Mouse (Mus musculus) midbrain, embryonic 16.5 days (tissue): ENCODE measurements around the gene Ptf1a. TPM values are rescaled to one million over a fixed set of nuclear protein-coding genes. Genes with fewer than 3 reads are reported as not detected.

Source experiments
- ATAC-seq: fragments of 200-750 bp; cut with Nextera tagmentation; 2 replicates; pipeline ENCODE4 v1.8.0; 2017; ENCODE audit warnings: moderate TSS enrichment
- H3K27ac ChIP-seq: fragments of 300-500 bp; sonication (generic); 2 replicates; pipeline ENCODE4 v1.5.1; 2014; ENCODE audit warnings: mild to moderate bottlenecking, low read length, mixed read lengths
- H3K27me3 ChIP-seq: fragments of 300-500 bp; sonication (generic); 2 replicates; pipeline ENCODE4 v1.6.1; 2014; ENCODE audit warnings: low read depth, low read length, mixed read lengths; ENCODE audit not compliant: control insufficient read depth, insufficient read depth
- H3K36me3 ChIP-seq: fragments of 300-500 bp; sonication (generic); 2 replicates; pipeline ENCODE4 v1.6.1; 2014; ENCODE audit warnings: mild to moderate bottlenecking, low read length, moderate library complexity, mixed read lengths; ENCODE audit not compliant: control insufficient read depth, insufficient read depth
- H3K4me1 ChIP-seq: fragments of 300-500 bp; sonication (generic); 2 replicates; pipeline ENCODE4 v1.6.1; 2014; ENCODE audit warnings: mild to moderate bottlenecking, low read length, mixed read lengths; ENCODE audit not compliant: control insufficient read depth, insufficient read depth
- H3K4me2 ChIP-seq: fragments of 300-500 bp; sonication (generic); 2 replicates; pipeline ENCODE4 v1.6.1; 2014; ENCODE audit warnings: mild to moderate bottlenecking, low read length, mixed read lengths
- H3K4me3 ChIP-seq: fragments of 300-500 bp; sonication (generic); 2 replicates; pipeline ENCODE4 v1.5.1; 2014; ENCODE audit warnings: low read depth, mild to moderate bottlenecking, low read length, moderate library complexity, mixed read lengths
- H3K9ac ChIP-seq: fragments of 300-500 bp; sonication (generic); 2 replicates; pipeline ENCODE4 v1.6.1; 2014; ENCODE audit warnings: low read depth, low read length, mixed read lengths
- H3K9me3 ChIP-seq: fragments of 300-500 bp; sonication (generic); replicated peaks from 2 replicates; pipeline ENCODE4 v1.6.1; 2014; ENCODE audit warnings: mild to moderate bottlenecking, low read length, mixed read lengths; ENCODE audit not compliant: control insufficient read depth, poor library complexity, severe bottlenecking
- WGBS: fragments of 180-500 bp; shearing (Covaris S2); extraction: QIAGEN DNeasy Blood & Tissue Kit; methylation state at CpG from one replicate; pipeline ENCODE4 v1.1.7; 2014; 5-methylcytosine and 5-hydroxymethylcytosine counted together
- polyA plus RNA-seq: library from polyadenylated mRNA; unstranded; fragments of >200 nt; fragmentation: Nextera tagmentation; extraction: Ambion mirVana; gene quantifications from 2 replicates; pipeline ENCODE4 v1.2.1, GENCODE M21; 2015

The Ptf1a gene
- polyA plus RNA-seq, 1 experiment from 2014 or later = not detected

DNA sequence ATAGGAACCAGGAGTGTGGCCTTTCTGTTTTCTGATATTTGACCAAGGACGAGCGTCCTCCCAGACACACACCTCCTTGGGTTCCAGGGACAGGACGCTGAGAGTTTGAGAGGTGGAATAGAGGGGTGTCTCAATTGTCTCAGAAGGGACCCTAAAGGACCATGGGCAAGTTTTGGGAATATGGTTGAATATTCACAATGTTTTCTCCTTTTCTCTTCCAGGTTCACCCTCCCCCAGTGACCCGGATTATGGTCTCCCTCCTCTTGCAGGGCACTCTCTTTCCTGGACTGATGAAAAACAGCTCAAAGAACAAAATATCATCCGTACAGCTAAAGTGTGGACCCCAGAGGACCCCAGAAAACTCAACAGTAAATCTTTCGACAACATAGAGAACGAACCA lies 1.3 kb downstream of the Ptf1a start:
- no peak for ATAC-seq
- Histone ChIP-seq H3K4me2 (no peak overlapping the region), H3K4me3 (no peak overlapping the region), H3K4me1 (peaks cover 18% of the 10 kb centered on the region), H3K9me3 (no peaks in the 10 kb centered on the region), H3K27me3 (peaks cover 87% of the 10 kb centered on the region), H3K36me3 (no peaks in the 10 kb centered on the region), H3K27ac (no peak overlapping the region), H3K9ac (no peak overlapping the region)
- WGBS = 5% methylated on average over 7 of the region's 7 CpGs

DNA sequence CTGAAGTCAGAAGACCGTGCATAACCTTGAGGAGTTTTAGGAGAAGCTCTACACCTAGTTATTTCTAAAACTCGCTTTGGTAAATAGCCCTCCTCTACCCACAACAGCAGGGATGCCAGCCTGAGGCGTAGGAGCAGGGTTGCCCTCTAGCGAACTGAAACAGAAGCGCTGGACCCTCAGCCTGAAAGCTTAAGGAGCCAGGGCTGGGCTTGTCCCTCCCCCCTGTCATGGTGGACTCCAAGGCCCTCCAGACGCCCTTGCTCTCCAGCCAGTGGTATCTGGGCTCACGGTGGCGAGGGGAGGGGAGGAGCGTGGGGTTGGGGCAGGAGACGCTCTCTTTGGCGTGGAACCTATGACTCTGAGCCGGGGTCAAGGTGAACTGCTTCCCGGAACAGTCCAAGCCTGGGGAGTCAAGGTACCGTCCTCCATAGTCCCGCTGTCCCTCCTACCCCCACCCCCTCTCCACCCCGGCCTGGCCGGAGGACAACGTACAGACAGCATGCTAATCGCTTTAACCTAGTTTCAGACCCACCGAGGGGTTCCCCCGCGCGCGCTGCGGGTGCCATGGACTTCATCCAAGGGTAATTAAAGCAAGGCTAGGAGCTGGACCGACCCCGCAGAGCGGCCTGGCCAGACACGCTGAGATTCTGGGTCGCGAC lies 2.7 kb downstream of the Ptf1a start:
- Histone ChIP-seq H3K4me1 (peaks cover 18% of the 10 kb centered on the region), H3K4me3 (0 out of 2 replicates have a peak overlapping the region, but pooled peaks have one; percentile 8), H3K27ac (no peak overlapping the region), H3K9ac (no peak overlapping the region), H3K4me2 (peak overlapping the region; percentile 41), H3K27me3 (peaks cover 88% of the 10 kb centered on the region), H3K9me3 (no peaks in the 10 kb centered on the region), H3K36me3 (no peaks in the 10 kb centered on the region)
- 0% methylated on average over 29 of the region's 31 CpGs for WGBS
- ATAC-seq = peak; percentile 56

DNA sequence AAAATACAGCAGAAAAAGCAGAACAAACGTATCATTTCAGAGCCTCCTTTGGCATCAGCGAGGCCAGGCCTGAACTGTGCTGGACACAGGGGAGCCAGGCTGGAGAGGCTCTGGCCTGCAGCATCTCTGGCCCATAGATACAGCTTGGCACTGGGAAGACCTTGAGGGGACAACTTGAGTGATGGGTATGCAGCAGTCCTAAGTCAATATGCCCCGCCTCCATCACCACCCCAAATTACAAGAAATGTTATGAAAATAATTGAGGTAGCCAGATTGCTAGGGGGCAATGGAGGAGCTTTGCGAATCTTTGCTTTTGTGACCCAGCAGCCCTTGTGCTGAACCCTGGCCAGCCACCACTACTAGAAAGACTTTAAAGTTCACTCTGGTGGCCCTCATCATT lies 3.8 kb downstream of the Ptf1a start:
- Histone ChIP-seq H3K4me1 (peaks cover 18% of the 10 kb centered on the region), H3K4me3 (no peak overlapping the region), H3K9ac (no peak overlapping the region), H3K36me3 (no peaks in the 10 kb centered on the region), H3K9me3 (no peaks in the 10 kb centered on the region), H3K27ac (no peak overlapping the region), H3K27me3 (peaks cover 89% of the 10 kb centered on the region), H3K4me2 (no peak overlapping the region)
- 19% methylated on average over 4 of the region's 4 CpGs for WGBS
- no peak for ATAC-seq

DNA sequence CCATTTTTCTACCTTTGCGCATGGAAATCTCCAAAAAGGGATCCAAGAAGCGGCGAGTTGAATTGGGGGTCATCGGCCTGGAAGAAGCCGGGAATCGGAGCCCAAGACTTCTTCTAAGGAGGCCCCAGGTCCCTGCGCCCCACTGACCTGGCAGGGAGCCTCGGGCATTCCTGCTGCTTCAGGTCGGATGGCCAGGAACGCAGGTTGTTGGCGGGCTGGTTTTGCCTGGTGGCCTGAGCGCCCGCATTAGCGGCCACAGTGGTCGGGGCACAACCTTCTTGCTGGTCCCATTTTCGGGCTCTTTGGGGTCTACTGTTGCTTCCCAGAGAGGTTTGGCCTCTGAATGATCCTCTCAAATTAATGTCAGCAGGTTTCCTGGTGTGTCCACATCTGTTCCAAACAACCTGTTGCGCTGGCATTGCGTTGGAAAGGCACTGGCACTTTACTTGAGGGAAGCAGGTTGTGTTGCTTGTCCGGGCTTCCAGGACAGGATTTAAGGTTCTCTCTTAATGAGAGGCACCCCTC lies 7.1 kb downstream of the Ptf1a start:
- ATAC-seq = no peak
- H3K27me3 ChIP-seq = peaks cover 93% of the 10 kb centered on the region
- peaks cover 5% of the 10 kb centered on the region for H3K4me1 ChIP-seq
- no peak overlapping the region for H3K4me3 ChIP-seq
- no peak overlapping the region for H3K27ac ChIP-seq
- no peak overlapping the region for H3K9ac ChIP-seq
- no peaks in the 10 kb centered on the region for H3K36me3 ChIP-seq
- no peak overlapping the region for H3K4me2 ChIP-seq
- H3K9me3 ChIP-seq = no peaks in the 10 kb centered on the region
- WGBS = 0% methylated on average over 19 of the region's 19 CpGs

DNA sequence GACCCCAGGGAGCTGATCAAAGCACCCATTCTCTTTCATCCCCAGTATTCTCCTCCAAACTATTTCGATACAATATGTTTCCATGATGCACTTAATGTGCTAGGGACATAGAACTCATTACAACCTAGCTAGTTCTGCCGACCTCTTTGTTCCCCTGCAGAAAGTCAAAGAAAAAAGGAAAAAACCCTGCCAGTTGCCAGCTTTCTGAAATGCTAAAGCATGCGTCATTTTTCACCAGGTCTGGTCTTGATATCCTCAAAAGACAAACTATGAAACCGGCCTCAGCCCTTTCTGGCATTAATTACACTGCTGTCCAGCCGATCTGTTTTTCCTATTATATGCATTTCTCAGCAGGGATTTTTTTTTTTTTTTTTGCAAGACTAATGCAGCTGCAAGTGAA lies 9.8 kb downstream of the Ptf1a start:
- no peaks in the 10 kb centered on the region for H3K4me1 ChIP-seq
- no peak overlapping the region for H3K4me2 ChIP-seq
- no peaks in the 10 kb centered on the region for H3K9me3 ChIP-seq
- WGBS = under 1% methylated on average over 5 of the region's 5 CpGs
- no peak overlapping the region for H3K4me3 ChIP-seq
- no peak for ATAC-seq
- H3K9ac ChIP-seq = no peak overlapping the region
- peaks cover 80% of the 10 kb centered on the region for H3K27me3 ChIP-seq
- H3K36me3 ChIP-seq = no peaks in the 10 kb centered on the region
- H3K27ac ChIP-seq = no peak overlapping the region

DNA sequence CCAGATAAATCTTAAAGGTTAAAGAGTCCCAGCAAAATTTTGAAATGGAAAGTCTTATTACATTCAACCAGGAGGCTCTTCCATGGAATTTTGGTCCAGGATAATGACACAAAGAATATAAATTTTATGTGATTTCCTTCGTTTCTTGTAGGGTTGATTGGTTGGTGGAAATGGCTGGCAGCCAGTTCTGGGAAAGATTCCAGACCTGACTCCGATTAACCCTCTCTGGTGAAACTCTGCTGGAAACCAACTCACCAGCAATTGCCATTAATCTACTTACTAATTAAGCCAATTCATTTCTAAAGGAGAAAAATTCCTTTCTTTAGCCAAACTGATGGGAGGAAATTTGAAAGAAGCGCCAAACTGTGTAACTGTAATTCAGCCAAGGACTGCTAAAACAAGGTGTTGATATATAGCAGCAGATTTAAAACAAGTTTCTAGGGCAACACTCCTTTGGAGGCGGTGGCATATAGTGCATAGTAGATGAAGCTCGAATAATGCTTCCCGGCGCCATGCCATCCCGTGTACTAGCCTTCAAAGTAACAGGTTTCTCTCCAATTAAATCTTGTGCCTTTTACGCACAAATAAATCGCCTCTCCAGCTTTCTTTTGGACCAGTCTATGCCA lies 10.5 kb downstream of the Ptf1a start:
- no peaks in the 10 kb centered on the region for H3K4me1 ChIP-seq
- no peak overlapping the region for H3K4me3 ChIP-seq
- no peak overlapping the region for H3K4me2 ChIP-seq
- H3K9me3 ChIP-seq = no peaks in the 10 kb centered on the region
- H3K27ac ChIP-seq = no peak overlapping the region
- H3K36me3 ChIP-seq = no peaks in the 10 kb centered on the region
- H3K9ac ChIP-seq = no peak overlapping the region
- whole genome bisulfite sequencing = 9% methylated on average over 10 of the region's 10 CpGs
- peaks cover 72% of the 10 kb centered on the region for H3K27me3 ChIP-seq
- no peak for ATAC-seq

DNA sequence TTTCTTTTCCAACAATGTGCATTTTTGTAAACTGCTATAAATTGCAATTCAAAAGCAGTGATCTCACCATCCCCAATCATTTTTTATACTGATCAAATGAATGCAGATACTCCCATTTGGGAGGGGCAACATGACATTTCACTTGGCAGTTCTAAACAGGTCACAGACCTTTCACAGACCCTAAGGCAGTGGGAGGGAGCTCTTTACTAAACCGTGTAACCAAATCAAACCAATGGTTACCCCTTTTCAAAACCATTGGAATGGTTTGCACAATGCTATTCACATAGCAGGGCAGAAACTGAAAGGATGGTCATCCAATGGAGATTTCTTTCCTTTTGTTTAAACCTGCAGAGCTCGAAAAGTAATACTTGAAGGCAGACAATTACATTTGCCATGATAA lies 13.3 kb downstream of the Ptf1a start:
- WGBS = 19% methylated on average over 2 of the region's 2 CpGs
- H3K27me3 ChIP-seq = peaks cover 44% of the 10 kb centered on the region
- H3K4me1 ChIP-seq = no peaks in the 10 kb centered on the region

DNA sequence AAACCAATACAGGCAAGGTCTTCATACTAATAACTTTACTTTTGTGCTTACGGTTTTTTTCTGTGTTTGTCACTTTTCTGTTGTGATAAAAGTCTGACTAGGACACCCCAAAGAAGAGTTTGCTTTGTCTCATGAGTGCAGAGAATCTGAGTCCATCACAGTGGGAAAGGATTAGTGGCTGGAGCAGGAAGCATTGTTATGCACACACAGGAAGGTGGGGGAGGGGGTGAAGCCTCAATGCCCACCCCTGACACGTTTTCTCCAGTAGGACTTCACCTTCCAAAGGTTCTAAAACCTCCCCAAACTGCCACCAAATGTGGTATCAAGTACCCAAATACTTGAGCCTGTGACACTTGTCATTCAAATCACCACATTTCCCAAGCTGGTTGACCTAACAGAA lies 16.5 kb downstream of the Ptf1a start:
- H3K36me3 ChIP-seq = no peaks in the 10 kb centered on the region
- H3K27me3 ChIP-seq = peaks cover 14% of the 10 kb centered on the region
- WGBS = 44% methylated on average over 2 of the region's 2 CpGs

More for the DNA sequence above, 13.3 kb downstream of the Ptf1a start:
- Histone ChIP-seq H3K9ac (no peak overlapping the region), H3K27ac (no peak overlapping the region), H3K9me3 (no peaks in the 10 kb centered on the region), H3K4me2 (no peak overlapping the region), H3K36me3 (no peaks in the 10 kb centered on the region), H3K4me3 (no peak overlapping the region)
- no peak for ATAC-seq

DNA sequence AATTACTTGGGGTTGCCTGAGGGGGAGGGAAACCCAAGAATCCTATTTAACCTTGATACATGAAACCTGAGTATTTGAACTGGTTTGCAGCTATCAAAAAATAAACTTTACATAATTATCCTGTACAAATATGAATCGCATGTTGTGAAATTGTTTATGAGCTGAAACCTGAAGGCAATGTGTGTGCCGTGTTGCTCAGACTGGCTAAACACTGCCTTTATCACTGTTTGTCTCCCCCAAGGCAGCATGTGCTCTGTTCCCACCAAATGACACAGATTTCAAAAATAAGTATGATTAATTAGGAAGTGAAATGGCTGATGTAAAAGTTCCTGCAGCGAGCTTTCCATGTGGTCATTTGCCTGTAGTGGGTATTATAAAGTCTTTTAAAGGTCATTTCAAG lies 44.8 kb downstream of the Ptf1a start:
- Histone ChIP-seq H3K4me1 (no peaks in the 10 kb centered on the region), H3K36me3 (no peaks in the 10 kb centered on the region), H3K27ac (no peak overlapping the region), H3K9ac (no peak overlapping the region), H3K4me2 (no peak overlapping the region), H3K9me3 (no peaks in the 10 kb centered on the region), H3K4me3 (no peak overlapping the region), H3K27me3 (no peaks in the 10 kb centered on the region)
- no peak for ATAC-seq
- WGBS = 86% methylated on average over 3 of the region's 3 CpGs

More for the DNA sequence above, 16.5 kb downstream of the Ptf1a start:
- Histone ChIP-seq H3K4me2 (no peak overlapping the region), H3K9me3 (no peaks in the 10 kb centered on the region), H3K27ac (no peak overlapping the region), H3K4me1 (no peaks in the 10 kb centered on the region), H3K9ac (no peak overlapping the region), H3K4me3 (no peak overlapping the region)
- no peak for ATAC-seq
